In genomic region chr2:45113912-45114311, GRCm38 (mm10) we compare ENCODE assay signal across 9 mouse cellular contexts. TPM values are rescaled to one million over a fixed set of nuclear protein-coding genes. Genes with fewer than 3 reads are reported as not detected.
DNase-seq lines count a peak whose midpoint lies in the region; ATAC-seq lines count a peak whose summit lies in the region.
"Had no signal": no experiment of that assay in that cellular context is flagged by ENCODE, and none has a peak within 500 bp of the region (broad histone marks: within the 10 kb centered on the region; RNA-seq: fewer than 3 reads in every experiment).

No protein-coding gene starts in this region.

- peak overlapping the region; percentile 96; the same call in 1 of the 2 replicates for H3K27ac ChIP-seq in heart, embryonic 12.5 days (ENCODE audit: poor library complexity, severe bottlenecking)
- no peak overlapping the region for H3K27ac ChIP-seq in heart, embryonic 11.5 days (ENCODE audit: low read depth, low read length)
- H3K27ac ChIP-seq in neural tube, embryonic 11.5 days (ENCODE audit: low read depth, low read length): no peak overlapping the region
- peak overlapping the region; percentile 39 for H3K27ac ChIP-seq in liver, embryonic 15.5 days (replicated peaks)

- no peaks in the 10 kb centered on the region for H3K36me3 ChIP-seq in heart, embryonic 12.5 days
- no peaks in the 10 kb centered on the region for H3K36me3 ChIP-seq in heart, embryonic 11.5 days (ENCODE audit: control insufficient read depth, insufficient read depth, low read length)
- H3K36me3 ChIP-seq in neural tube, embryonic 11.5 days (ENCODE audit: control insufficient read depth, insufficient read depth, low read length): no peaks in the 10 kb centered on the region
- H3K36me3 ChIP-seq in liver, embryonic 15.5 days (replicated peaks): no peaks in the 10 kb centered on the region

- no peak overlapping the region for H3K4me3 ChIP-seq in heart, embryonic 12.5 days
- H3K4me3 ChIP-seq in heart, embryonic 11.5 days (ENCODE audit: low read depth, low read length): no peak overlapping the region
- H3K4me3 ChIP-seq in neural tube, embryonic 11.5 days (ENCODE audit: low read depth, low read length): no peak overlapping the region
- no peak overlapping the region for H3K4me3 ChIP-seq in liver, embryonic 15.5 days (replicated peaks)

- no peak for ATAC-seq in heart, embryonic 12.5 days (ENCODE audit: insufficient number of reproducible peaks, low FRiP score)
- no peak for ATAC-seq in heart, embryonic 11.5 days (replicated peaks; ENCODE audit: insufficient number of reproducible peaks, low FRiP score, low TSS enrichment)
- ATAC-seq in neural tube, embryonic 11.5 days (ENCODE audit: insufficient read depth, low FRiP score, low TSS enrichment): no peak
- no peak for ATAC-seq in liver, embryonic 15.5 days (ENCODE audit: insufficient read depth)

- no peaks in the 10 kb centered on the region for H3K27me3 ChIP-seq in heart, embryonic 12.5 days (replicated peaks)
- H3K27me3 ChIP-seq in heart, embryonic 11.5 days (ENCODE audit: control insufficient read depth, insufficient read depth, low read length): no peaks in the 10 kb centered on the region
- no peaks in the 10 kb centered on the region for H3K27me3 ChIP-seq in neural tube, embryonic 11.5 days (ENCODE audit: control insufficient read depth, insufficient read depth, low read length)
- H3K27me3 ChIP-seq in liver, embryonic 15.5 days: peaks cover 22% of the 10 kb centered on the region

- no peaks in the 10 kb centered on the region for H3K9me3 ChIP-seq in heart, embryonic 12.5 days (replicated peaks)
- H3K9me3 ChIP-seq in heart, embryonic 11.5 days (replicated peaks; ENCODE audit: control insufficient read depth, low read length): no peaks in the 10 kb centered on the region
- no peaks in the 10 kb centered on the region for H3K9me3 ChIP-seq in neural tube, embryonic 11.5 days (ENCODE audit: control insufficient read depth, low read length)
- no peaks in the 10 kb centered on the region for H3K9me3 ChIP-seq in liver, embryonic 15.5 days (replicated peaks)

- no peak overlapping the region for H3K9ac ChIP-seq in heart, embryonic 12.5 days
- H3K9ac ChIP-seq in heart, embryonic 11.5 days (ENCODE audit: low read depth, low read length): no peak overlapping the region
- no peak overlapping the region for H3K9ac ChIP-seq in neural tube, embryonic 11.5 days (ENCODE audit: low read length)
- H3K9ac ChIP-seq in liver, embryonic 15.5 days: no peak overlapping the region

- no peak for DNase-seq in neural tube, embryonic 11.5 days (ENCODE audit: low spot score)
- DNase-seq in neural tube, embryonic 10.5 days (ENCODE audit: extremely low spot score, low spot score): no peak
- no peak for DNase-seq in thymus, postnatal 25 days
- no peak for DNase-seq in cerebellum, adult 11-12 months
- no peak for DNase-seq in B cell, adult 2 months
- DNase-seq: gastrocnemius, postnatal 10 days had no signal

- 53% methylated on average over 3 of the region's 3 CpGs for WGBS in heart, embryonic 12.5 days
- 61% methylated on average over 3 of the region's 3 CpGs for WGBS in heart, embryonic 11.5 days (ENCODE audit: insufficient replicate concordance)
- 22% methylated on average over 3 of the region's 3 CpGs for WGBS in neural tube, embryonic 11.5 days
- 65% methylated on average over 3 of the region's 3 CpGs for WGBS in liver, embryonic 15.5 days (ENCODE audit: insufficient replicate concordance)

- H3K4me1 ChIP-seq in heart, embryonic 12.5 days (replicated peaks): 0 out of 2 replicates have a peak, but pooled peaks cover 9% of the 10 kb centered on the region
- H3K4me1 ChIP-seq in heart, embryonic 11.5 days (ENCODE audit: control insufficient read depth, insufficient read depth, low read length): peaks cover 3% of the 10 kb centered on the region; the same call in 1 of the 2 replicates
- peaks cover 21% of the 10 kb centered on the region for H3K4me1 ChIP-seq in neural tube, embryonic 11.5 days (ENCODE audit: control insufficient read depth, insufficient read depth, low read length)
- peaks cover 42% of the 10 kb centered on the region for H3K4me1 ChIP-seq in liver, embryonic 15.5 days (replicated peaks)

- H3K4me2 ChIP-seq in heart, embryonic 12.5 days: no peak overlapping the region
- H3K4me2 ChIP-seq in heart, embryonic 11.5 days: no peak overlapping the region
- peak overlapping the region; percentile 71; the same call in 1 of the 2 replicates for H3K4me2 ChIP-seq in neural tube, embryonic 11.5 days (ENCODE audit: low read depth)
- H3K4me2 ChIP-seq in liver, embryonic 15.5 days: no peak overlapping the region

RNA-seq across cellular contexts. Expression of gene Zeb2, which starts 3.3 kb away (rescaled TPM):
- polyA plus RNA-seq in heart, embryonic 12.5 days (2016; fragmentation: Nextera tagmentation; extraction: Ambion mirVana): 28.0 and 29.6 TPM in 2 replicates
- 27.2 and 27.5 TPM in 2 replicates for polyA plus RNA-seq in heart, embryonic 11.5 days (2014; fragmentation: Nextera tagmentation; extraction: Ambion mirVana)
- polyA plus RNA-seq in neural tube, embryonic 11.5 days (2014; fragmentation: Nextera tagmentation; extraction: Ambion mirVana): 48.3 and 55.9 TPM in 2 replicates
- 11.2 and 12.1 TPM in 2 replicates for polyA plus RNA-seq in liver, embryonic 15.5 days (2015; fragmentation: Nextera tagmentation; extraction: Ambion mirVana)

Comparison
In these comparisons a context has a peak if more than half of its experiments do, and no peak if none do; other contexts are left out.
1. H3K27ac ChIP-seq: peak in heart, embryonic 12.5 days (single experiment) and liver, embryonic 15.5 days (single experiment); none in heart, embryonic 11.5 days (single experiment) and neural tube, embryonic 11.5 days (single experiment).